Mouse (Mus musculus) spleen, postnatal 4 days (tissue): Measurements from ENCODE around the gene Vps13c.

Experiments
- DNase-seq, 2 experiments: peaks; one replicate each; pipeline ENCODE4 v3.0.0; 2022; ENCODE audit warnings: low spot score in 2 of 2

Vps13c gene

GRCm38 (mm10) chr9:67839981-67840859, at the start of gene Vps13c:
Gene Vps13c (plus strand): TSS chr9:67840396.
- peak; percentile 78 to 89 for DNase-seq

GRCm38 (mm10) chr9:67792405-67792804, 47.8 kb upstream of the Vps13c start:
- no peak for DNase-seq

- no peak for DNase-seq
Measured at GRCm38 (mm10) chr9:67793501-67793900, 46.7 kb upstream of the Vps13c start.

- DNase-seq = no peak
Measured at GRCm38 (mm10) chr9:67794216-67794615, 46.0 kb upstream of the Vps13c start.

- no peak for DNase-seq
Measured at GRCm38 (mm10) chr9:67794668-67795067, 45.5 kb upstream of the Vps13c start.

- DNase-seq = no peak
Measured at GRCm38 (mm10) chr9:67795205-67795675, 45.0 kb upstream of the Vps13c start.

GRCm38 (mm10) chr9:67799078-67799819, 40.9 kb upstream of the Vps13c start:
- no peak for DNase-seq

- peak; percentile 49 to 76 for DNase-seq
Measured at GRCm38 (mm10) chr9:67802241-67802640, 38.0 kb upstream of the Vps13c start.

- DNase-seq = no peak
Measured at GRCm38 (mm10) chr9:67807000-67807399, 33.2 kb upstream of the Vps13c start.

GRCm38 (mm10) chr9:67810527-67810926, 29.7 kb upstream of the Vps13c start:
- DNase-seq = no peak

GRCm38 (mm10) chr9:67811116-67811515, 29.1 kb upstream of the Vps13c start:
- DNase-seq = no peak

GRCm38 (mm10) chr9:67813171-67813570, 27.0 kb upstream of the Vps13c start:
- no peak for DNase-seq

GRCm38 (mm10) chr9:67813665-67814337, 26.4 kb upstream of the Vps13c start:
- no peak for DNase-seq

GRCm38 (mm10) chr9:67816172-67816928, 23.8 kb upstream of the Vps13c start:
- no peak for DNase-seq

GRCm38 (mm10) chr9:67817898-67818667, 22.1 kb upstream of the Vps13c start:
- no peak for DNase-seq

GRCm38 (mm10) chr9:67818668-67818950, 21.6 kb upstream of the Vps13c start:
- DNase-seq = no peak

- DNase-seq = no peak
Measured at GRCm38 (mm10) chr9:67823131-67823530, 17.1 kb upstream of the Vps13c start.

- DNase-seq = no peak
Measured at GRCm38 (mm10) chr9:67825527-67825926, 14.7 kb upstream of the Vps13c start.

- peak in 1 of 2 experiments; percentile 46 for DNase-seq
Measured at GRCm38 (mm10) chr9:67828182-67828581, 12.0 kb upstream of the Vps13c start.

- no peak for DNase-seq
Measured at GRCm38 (mm10) chr9:67830411-67831358, 9.5 kb upstream of the Vps13c start.
